Mouse (Mus musculus): Measurements from ENCODE around the gene Tango6.
"Not testable (repeated sequence)": the region's sequence is repeated elsewhere in the genome, so short reads cannot be mapped to it uniquely, and the experiment has no call there.

Tango6 gene

DNA sequence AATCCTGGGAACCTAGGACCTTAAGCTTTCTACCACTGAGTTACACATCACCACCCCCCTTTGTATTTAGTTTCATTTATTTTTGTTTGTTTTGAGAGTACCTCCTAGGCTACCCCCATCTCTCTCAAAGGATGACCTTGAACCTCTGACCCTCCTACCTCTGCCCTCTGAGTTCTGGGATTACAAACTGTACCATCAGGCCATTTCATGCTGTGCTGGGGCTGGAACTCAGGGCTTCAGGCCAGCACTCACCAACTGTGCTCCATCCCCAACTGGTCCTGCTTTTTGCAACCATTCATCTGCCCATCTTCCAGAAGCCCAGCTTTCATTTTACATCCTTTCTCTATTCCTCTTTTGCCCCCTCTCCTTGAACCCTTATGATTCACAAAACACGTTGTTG lies 81.7 kb downstream of the Tango6 start:
- DNase-seq, result no peak

DNA sequence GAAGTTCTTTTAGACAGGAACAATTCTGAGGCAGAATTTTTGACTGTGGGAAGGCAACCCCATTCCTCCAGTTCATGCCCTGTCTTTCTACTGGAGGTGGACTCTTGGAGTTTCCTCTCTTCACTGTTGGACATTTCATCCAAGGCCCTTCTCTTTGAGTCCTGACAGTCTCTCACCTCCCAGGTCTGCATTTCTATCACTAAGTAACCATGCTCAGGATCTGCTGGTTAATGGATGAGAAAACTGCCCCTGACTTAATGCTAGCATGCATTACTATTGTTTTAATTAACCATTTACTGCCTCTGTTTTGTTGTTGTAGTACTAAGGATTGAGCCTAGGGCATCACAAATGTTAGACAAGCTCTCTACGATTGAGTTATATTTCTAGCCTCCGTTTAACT lies 82.7 kb downstream of the Tango6 start:
- DNase-seq, result no peak

DNA sequence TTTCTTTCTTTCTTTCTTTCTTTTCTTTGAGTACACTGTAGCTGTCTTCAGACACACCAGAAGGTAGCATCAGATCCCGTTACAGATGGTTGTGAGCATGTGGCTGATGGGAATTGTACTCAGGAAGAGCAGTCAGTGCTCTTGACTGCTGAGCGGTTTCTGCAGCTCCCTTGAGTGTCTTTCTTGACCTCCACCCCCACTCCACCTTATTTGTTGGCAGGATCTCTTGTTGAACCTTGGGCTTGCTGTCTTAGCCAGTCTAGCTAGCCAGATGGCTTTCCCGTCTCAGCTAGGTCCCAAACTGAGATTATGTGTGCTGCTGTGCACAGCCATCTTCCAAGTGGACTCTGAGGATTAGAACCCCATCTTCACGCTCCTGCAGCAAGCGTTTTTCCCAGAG lies 83.9 kb downstream of the Tango6 start:
- no peak for DNase-seq

DNA sequence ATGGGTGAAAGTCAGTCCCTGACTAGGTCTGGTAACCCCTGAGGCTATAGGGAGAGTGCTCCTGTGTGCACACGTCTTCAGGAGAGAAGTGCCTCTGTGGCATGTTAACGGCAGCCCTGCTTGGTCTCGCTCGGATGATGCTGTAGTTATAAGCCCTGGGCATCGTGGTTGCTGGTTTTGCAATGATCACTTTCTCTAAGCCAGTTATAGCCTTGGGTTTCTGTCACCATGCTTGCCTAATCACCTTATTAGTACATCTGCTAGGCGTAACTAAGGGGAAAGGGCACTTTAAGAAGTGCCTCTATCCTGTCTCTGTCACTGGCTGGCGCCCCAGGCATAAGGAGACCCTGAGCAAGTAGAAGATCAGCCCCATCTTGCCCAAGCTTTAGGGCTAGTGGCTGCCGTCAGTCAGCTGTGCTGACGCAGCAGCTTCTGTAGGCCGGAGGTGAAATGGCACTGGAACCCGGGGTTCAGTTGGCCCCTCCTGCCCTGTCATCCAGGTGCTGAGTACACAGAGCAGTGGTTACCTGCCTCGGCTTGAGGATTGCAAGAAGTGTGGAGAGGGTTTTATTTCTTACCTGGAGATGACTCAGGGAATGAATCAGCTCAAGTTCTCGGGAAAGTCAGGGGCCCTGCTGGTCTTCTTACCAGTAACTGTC lies 86.4 kb downstream of the Tango6 start:
- DNase-seq, result no peak

DNA sequence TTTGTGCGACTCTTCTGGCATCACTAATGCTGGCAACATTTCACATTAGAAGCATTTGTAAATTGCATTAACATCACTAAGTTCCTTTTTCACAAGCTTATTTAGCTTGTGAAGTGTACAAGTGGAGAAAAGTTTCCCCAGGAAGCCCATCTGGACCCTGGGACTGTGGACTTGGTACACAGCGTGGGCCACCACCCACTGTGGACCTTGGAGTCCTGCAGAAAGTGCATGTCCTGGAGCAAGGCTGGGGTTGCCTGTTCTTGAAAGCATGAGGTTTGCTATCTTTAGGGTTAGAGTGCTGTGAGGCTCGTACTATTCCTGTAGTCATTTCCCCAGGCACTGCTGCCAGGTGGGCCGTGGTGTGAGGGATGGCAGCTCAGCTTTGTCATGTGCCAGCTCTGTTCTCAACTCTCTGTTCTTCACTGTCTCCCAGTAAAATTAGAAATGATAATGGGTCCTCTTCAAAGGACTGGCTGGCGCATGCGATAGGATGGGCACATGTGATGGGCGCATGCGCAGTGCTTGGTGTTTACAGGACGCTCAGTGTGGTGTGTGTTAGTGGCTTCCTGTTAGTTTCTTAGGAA lies 87.8 kb downstream of the Tango6 start:
- no peak for DNase-seq

DNA sequence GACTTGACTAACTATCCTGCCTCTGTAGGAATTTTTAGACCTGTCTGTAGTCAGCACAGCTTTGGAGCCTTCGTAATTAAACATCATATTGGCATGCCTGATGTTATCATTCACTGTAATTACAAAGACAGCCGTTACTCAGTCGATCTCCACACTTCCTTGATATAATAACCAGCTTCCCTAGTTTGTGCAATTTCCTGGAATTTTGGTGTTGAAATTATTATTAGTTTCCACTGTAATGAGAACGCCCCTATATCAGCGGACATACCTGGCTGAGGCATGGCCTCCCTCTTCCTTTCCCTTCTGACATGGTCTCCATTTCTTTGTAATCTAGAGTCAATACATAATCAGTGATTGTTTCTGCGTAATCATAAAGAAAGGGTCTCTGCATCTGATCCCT lies 89.2 kb downstream of the Tango6 start:
- DNase-seq, result no peak

DNA sequence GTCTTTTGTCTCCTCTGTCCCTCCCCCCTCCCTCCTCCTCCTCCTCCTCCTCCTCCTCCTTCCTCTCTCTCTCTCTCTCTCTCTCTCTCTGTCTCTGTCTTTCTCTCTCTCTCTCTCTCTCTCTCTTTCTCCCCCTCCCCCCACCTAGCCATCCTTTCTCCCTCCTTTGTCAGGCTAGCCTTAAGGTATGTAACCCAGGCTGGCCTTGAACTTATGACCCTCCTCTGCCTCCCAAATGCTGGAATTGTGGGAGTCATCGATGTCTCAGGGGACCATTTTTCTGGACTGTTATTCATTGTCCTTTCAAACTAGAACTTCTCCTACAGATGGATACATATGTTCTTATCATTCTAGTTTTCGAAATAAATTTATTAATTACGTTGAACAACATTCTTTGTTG lies 89.6 kb downstream of the Tango6 start:
- no peak for DNase-seq

DNA sequence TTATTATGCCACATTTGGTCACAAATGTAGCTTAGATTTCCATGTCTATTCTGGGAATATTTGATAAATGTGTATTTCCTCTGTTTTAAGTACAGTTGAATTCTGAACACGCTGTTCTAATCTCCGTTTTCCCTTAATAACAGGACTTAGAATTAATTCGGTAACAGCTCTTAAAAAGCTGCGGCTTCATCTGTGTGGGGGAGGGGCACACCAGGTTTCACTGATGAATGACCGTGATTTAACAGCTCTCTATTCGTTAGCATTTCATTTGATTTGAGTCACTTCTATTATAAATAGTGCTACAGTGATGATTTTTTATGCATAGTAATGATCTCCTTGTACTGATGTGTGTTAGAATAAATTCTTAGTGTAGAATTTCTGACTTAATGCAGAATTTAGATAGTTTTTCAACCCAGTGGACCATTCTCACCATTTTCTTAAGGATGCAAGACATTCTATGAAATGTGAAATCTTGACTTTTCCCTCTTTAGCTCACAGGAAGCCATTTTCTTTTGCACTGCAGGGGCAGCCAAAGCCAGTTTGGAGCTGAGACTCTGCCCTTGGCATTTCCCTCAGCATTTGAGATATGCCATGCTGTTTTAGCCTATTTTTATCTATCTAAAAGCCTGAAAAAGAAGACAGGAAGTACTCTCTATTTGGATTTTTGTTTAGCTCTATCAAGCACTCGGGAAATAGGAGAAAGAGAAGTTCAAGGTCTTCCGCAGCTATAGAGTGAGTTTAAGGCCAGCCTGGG lies 91.9 kb downstream of the Tango6 start:
- no peak for DNase-seq

DNA sequence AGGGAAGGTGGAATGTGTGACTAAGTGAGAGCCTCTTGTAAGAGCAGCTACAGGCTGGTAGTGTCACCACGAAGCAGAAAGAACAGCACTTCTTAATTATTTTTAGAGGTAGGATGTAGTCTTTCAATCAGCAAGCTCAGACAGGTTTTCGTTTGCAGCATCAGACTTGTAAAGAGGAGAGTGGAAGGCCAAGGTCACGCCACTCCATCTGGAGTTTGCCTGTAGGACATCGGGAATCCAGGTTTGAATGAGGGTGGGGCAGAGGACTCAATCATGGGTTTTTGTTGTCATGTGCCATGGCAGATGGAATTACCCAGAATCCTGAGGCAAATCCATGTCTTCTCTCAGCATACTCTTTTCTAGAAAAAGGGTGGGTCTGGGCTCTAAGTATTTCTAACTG lies 106.8 kb downstream of the Tango6 start:
- no peak for DNase-seq

DNA sequence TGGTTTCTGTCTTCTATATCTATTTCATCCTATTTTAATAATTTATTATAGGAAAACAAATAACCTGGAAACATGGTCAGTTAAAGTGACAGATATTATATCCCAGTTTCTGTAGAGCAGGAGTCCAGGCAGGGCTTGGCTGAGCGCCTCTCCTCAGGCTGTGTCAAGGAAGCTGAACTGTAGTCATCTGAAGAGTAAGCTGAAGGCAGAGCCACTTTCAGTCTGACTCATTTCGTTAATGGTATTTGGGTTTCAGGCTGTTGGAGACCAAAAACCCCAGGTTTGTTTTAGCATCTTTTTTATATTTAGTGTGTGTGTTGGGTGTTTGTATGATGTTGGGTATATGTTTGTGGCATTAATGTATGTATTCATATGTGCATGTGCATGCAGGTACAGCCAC lies 112.0 kb downstream of the Tango6 start:
- DNase-seq, result no peak

DNA sequence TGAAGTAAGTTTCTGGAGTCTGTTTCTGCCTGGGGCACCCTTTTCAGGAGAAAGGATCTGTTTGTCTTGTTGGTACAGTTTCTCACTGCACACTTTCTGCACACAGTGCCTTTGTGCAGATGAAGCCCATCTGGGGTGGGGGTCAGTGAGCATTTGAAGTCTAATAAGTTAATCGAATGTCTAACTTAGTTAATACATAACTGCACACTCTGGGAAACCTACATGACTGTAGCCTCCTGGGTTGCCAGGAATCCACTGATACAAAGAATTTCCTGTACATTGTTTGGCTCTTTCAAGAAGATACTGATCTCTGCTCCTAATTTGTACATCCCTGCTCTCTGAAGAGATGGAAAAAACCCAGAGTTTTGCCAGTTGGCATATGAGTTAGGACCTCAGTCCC lies 117.0 kb downstream of the Tango6 start:
- no peak for DNase-seq

DNA sequence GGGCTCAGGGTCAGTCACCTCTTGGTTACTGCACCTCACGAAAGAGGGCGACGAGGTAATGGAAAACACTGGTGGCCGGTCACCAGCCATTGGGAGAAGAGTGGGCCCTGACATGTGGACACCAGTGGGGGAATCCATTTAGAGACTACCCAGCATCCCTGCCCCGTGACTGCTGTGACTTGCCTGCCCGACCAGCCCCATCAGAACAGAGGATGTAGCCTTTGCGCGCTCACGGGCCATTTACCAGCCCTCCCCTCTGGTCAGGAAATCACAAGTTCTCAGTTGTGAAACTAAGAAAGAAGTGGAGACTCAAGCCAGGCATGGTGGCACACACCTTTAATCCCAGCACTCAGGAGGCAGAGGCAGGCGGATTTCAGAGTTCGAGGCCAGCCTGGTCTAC lies 118.4 kb downstream of the Tango6 start:
- no peak for DNase-seq

DNA sequence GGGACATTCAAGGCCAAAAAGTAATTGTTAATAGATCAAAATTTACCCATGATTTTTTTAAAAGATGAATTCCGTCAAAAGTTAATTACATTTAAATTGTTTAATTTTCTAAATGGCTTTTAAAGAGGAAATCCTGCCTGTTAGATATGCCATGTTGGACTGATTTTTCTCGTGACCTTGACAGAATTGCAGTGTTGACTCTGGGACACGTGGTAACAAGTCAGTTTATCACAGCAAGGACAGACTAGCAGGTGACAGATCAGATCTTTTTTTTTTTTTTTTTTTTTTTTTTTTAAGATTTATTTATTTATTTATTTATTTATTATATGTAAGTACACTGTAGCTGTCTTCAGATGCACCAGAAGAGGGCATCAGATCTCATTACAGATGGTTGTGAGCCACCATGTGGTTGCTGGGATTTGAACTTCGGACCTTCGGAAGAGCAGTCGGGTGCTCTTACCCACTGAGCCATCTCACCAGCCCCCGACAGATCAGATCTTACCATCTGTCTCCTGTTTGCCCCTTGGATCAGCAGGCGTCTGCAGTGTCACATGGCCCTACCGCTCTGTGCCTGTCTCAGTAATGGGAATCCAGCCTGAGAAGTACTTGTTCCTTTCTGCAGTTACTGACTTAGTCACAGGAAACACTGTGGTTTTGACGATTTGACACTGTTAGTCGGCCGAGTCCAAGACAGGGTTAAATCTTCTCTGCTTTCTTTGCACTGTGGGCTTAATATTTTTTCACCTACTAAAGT lies 119.7 kb downstream of the Tango6 start:
- DNase-seq, result not testable (repeated sequence)

DNA sequence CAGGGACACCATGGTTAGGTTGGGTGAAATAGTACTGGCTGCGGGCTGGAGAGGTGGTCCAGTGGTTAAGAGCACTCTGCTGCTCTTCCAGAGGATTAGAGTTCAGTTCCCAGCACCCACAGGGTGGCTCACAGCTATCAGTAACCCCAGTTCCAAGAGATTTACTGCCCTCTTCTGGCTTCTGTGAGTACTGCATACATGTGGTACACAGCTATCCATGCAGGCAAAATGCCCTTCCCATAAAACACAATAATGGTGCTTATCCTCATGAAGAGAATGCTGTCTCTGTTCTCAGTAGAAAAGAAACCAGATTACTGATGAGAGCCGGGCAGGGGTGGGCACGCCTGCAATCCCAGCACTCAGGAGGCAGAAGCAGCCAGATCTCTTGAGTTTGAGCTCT lies 123.0 kb downstream of the Tango6 start:
- no peak for DNase-seq

DNA sequence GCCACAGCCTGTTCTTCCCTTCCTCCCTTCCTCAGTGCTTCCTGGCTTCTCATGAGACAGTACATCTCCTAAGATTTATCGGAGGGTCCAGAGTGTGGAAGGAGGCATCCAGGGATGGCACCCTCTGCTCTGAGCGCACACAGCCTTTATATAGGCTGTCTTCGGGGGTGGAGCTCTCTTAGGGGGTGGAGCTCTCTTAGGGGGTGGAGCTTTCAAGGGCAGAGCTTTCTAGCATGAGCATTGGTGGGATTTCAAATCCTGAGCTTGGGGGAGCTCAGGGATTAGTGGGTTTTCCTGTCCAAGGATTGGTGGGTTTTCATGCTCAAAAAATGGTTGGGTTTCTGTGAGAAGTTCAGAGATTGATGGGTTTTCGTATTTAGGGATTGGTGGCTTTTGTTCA lies 124.6 kb downstream of the Tango6 start:
- no peak for DNase-seq

DNA sequence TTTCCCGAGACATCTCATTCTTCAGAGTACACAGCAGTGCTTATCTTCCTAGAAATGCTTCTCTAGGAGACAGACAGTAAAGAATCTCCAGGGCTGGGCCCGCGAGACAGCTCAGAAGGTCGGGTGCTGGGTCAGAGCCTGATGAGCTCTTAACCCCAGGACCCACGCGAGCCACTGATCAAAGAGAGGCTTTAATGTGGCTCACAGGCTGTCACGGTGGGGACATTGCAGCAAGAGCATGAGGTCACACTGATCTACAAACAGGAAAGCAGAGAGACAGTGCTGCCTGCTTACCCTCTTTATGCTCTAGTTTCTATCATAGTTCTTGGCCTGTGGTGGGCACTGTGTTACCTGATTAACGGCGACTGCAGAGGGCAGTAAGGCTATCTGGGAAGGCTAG lies 126.9 kb downstream of the Tango6 start:
- no peak for DNase-seq

DNA sequence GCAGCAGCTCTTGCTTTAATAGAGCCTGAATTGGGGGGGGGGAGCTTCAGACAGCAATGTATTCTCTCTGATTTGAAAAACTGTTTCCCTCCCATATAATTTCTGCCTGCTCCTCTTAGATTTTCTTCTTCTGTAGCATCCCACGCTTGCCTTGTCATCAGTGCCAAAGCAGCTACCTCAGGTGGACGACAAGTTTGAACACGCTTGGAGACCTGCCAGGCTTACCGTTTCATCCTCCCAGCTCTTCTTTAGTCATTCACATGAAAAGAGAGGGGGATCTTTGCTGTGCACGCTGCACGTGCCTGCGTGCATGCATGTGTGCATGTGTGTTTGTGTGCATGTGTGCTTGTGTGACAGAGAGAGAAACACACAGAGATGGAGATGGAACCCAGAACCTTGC lies 127.5 kb downstream of the Tango6 start:
- DNase-seq, result no peak

DNA sequence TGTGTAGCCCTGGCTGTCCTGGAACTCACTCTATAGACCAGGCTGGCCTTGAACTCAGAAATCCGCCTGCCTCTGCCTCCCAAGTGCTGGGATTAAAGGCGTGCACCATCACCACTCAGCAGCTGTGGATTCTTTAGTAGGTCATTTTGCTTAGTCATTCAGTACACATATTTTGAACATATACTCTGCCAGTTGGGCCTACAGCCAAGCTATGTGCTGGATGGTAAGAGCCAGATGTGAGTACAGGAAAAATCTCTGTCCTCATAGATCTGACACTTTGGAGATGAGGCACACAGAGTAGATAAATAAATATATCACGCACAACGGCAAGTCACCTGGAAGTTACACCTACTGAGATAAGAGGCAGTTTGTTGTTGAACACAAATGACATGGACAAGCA lies 129.7 kb downstream of the Tango6 start:
- peak in 1 of 2 experiments; percentile 29 for DNase-seq

DNA sequence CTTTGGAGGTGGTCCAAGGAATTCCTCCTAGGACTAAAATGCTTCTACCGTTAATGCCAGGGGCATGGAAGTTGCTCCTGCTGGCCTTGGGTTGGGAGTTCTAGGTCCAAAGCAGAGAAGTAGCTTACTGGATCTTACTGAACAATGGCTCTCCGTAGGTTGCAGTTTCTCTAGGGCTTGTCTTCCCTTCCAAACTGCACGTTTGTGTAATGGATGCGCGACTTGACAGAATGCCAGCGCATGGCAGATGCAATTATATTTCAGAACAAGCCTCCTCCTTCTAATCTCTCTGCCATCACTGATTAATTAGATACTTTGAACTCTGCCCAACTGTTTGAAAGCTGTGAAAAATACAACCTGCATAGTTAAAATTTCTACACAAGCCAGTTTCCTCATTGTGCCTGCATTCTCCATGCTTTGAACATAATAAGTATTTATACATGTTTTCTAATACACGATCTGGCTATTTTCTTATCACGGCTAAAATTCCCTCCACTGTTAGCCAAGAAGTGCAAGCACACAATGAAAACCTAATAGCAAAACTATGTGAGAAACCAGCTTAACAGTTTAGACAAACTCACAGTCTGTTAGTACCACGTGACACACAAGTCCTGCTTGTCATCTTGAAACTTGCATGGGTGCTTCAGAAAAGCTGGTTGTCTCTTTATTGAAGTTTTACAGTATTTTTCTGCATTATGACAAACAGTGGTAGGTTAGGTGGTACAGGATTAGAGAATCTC lies 133.7 kb downstream of the Tango6 start:
- DNase-seq, result no peak

DNA sequence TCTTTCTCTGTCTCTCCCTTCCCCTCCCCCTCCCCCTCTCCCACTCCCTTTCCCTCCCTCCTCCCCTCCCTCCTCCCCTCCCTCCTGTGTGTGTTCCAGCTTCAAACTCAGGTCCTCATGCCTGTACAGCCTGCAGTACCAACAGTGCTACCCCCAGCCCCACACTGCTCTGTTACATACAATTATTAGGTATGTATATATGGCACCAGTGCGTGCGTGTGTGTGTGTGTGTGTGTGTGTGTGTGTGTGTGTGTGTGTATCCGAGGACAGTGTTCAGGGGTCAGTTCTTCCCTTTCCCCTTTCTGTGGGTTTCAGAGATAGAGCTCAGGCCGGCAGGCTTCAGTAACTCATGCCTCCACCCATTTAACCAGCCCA lies 134.3 kb downstream of the Tango6 start:
- no peak for DNase-seq

DNA sequence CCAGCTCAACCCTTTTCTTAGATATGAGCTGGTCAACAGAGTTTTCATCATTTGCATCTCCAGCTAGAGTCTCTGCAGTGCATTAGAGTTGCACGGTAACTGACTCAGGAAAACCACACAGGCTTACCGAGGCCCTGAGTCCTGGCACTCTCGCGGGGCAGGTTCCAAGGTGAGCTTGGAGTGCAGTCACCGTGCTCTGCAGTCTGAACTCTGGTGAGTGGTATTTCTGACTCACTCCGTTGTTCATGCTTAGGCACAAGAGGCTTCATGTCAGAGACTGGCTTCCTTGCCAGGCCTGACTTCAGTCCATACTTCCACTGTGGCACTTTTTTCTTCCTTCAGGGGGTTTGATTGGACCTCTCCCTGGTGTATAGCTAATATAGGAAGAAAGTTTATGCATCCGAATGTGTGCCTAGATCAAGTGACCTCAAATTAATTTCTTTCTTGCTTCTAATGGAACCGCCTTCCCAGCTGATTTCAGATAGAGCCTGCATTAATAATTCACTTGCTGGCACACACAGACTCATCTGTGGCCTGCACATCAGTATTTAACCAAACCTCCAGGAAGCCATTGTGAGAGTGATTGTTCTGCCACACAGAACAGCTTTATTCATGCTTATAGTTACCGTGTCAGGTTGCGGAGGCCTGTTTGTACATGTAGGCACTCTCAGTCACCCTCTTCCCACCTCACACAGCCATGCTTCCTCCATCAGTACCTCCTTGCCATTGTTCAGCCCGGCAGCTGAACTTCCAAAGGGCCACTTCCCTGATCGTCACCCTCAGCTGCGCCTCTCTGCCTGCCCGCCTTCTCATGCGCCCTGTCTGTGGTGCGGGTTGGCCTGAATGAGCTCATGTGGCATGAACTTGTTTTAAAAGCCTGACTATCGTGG lies 136.0 kb downstream of the Tango6 start:
- no peak for DNase-seq

DNA sequence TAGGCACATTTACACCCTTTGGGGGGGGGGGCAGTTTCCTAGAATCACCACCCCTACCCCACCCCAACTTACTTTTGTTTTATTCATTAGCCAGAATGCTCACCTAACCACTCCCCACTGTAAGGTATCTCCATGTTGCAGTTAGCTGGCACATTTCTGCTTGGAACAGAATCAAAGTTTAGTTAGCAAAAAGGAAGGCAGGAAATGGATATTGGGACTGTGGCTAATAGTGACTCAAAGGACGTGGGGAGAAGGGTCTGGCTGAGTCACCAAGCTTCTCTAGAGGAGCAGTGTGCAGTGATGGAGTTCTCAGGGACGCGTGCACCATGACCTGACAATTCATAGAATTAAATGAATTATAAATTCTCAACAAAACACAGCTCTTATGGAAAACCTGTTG lies 136.7 kb downstream of the Tango6 start:
- DNase-seq, result no peak

Data from lung, postnatal 4 days (tissue).